Mouse (Mus musculus) embryonic facial prominence, embryonic 11.5 days (tissue): ENCODE data around the gene Zbtb49. TPM values are rescaled to one million over a fixed set of nuclear protein-coding genes. Genes with fewer than 3 reads are reported as not detected.

Experiments
- ATAC-seq: fragments of 200-750 bp; cut with Nextera tagmentation; replicated peaks from 2 replicates; pipeline ENCODE4 v1.8.0; 2017; ENCODE audit warnings: low read depth; ENCODE audit not compliant: insufficient number of reproducible peaks, low FRiP score, low TSS enrichment
- DNase-seq: peaks from one replicate; pipeline ENCODE4 v3.0.0-alpha.2; 2015; ENCODE audit warnings: low spot score
- H3K27ac ChIP-seq: fragments of 300-500 bp; sonication (generic); replicated peaks from 2 replicates; pipeline ENCODE4 v1.5.1; 2014; ENCODE audit warnings: mild to moderate bottlenecking, low read depth, low read length, control low read depth
- H3K27me3 ChIP-seq: fragments of 300-500 bp; sonication (generic); 2 replicates; pipeline ENCODE4 v1.6.1; 2014; ENCODE audit warnings: mild to moderate bottlenecking, low read length, moderate library complexity, mixed read lengths; ENCODE audit not compliant: control insufficient read depth, insufficient read depth
- H3K36me3 ChIP-seq: fragments of 300-500 bp; sonication (generic); replicated peaks from 2 replicates; pipeline ENCODE4 v1.6.1; 2014; ENCODE audit warnings: low read depth, mild to moderate bottlenecking, low read length, moderate library complexity, mixed read lengths; ENCODE audit not compliant: control insufficient read depth, insufficient read depth
- H3K4me1 ChIP-seq: fragments of 300-500 bp; sonication (generic); 2 replicates; pipeline ENCODE4 v1.6.1; 2014; ENCODE audit warnings: low read length, mixed read lengths; ENCODE audit not compliant: control insufficient read depth, insufficient read depth
- H3K4me2 ChIP-seq: fragments of 300-500 bp; sonication (generic); 2 replicates; pipeline ENCODE4 v1.6.1; 2014; ENCODE audit warnings: low read depth, mild to moderate bottlenecking, control low read depth, low read length, moderate library complexity
- H3K4me3 ChIP-seq: fragments of 300-500 bp; sonication (generic); 2 replicates; pipeline ENCODE4 v1.5.1; 2014; ENCODE audit warnings: low read depth, low read length, control low read depth
- H3K9ac ChIP-seq: fragments of 300-500 bp; sonication (generic); replicated peaks from 2 replicates; pipeline ENCODE4 v1.6.1; 2014; ENCODE audit warnings: mild to moderate bottlenecking, control low read depth, low read length
- H3K9me3 ChIP-seq: fragments of 300-500 bp; sonication (generic); replicated peaks from 2 replicates; pipeline ENCODE4 v1.6.1; 2016; ENCODE audit warnings: mild to moderate bottlenecking, low read length, inconsistent platforms, mixed read lengths; ENCODE audit not compliant: control insufficient read depth
- WGBS: fragments of 180-500 bp; shearing (Covaris S2); extraction: QIAGEN DNeasy Blood & Tissue Kit; methylation state at CpG from one replicate; pipeline ENCODE4 v1.1.7; 2014; 5-methylcytosine and 5-hydroxymethylcytosine counted together
- polyA plus RNA-seq: library from polyadenylated mRNA; unstranded; fragments of >200 nt; fragmentation: Nextera tagmentation; extraction: Ambion mirVana; gene quantifications from 2 replicates; pipeline ENCODE4 v1.2.1, GENCODE M21; 2014

Zbtb49 gene
- polyA plus RNA-seq, 1 experiment from 2014 or later: 12.1 TPM

GRCm38 (mm10) chr5:38255195-38255594 lies 34.9 kb upstream of the Zbtb49 start:
- H3K4me1 ChIP-seq: no peaks in the 10 kb centered on the region
- H3K4me3 ChIP-seq: no peak overlapping the region
- no peak for ATAC-seq
- no peak overlapping the region for H3K4me2 ChIP-seq
- H3K27ac ChIP-seq: no peak overlapping the region
- no peaks in the 10 kb centered on the region for H3K36me3 ChIP-seq
- H3K9me3 ChIP-seq: no peaks in the 10 kb centered on the region
- no peak for DNase-seq
- no peak overlapping the region for H3K9ac ChIP-seq
- WGBS: 44% methylated on average over 4 of the region's 4 CpGs
- no peaks in the 10 kb centered on the region for H3K27me3 ChIP-seq

- H3K9me3 ChIP-seq: no peaks in the 10 kb centered on the region
- ATAC-seq: no peak
- 86% methylated on average over 6 of the region's 6 CpGs for WGBS
- DNase-seq: no peak
- no peaks in the 10 kb centered on the region for H3K4me1 ChIP-seq
- H3K4me3 ChIP-seq: no peak overlapping the region
- H3K4me2 ChIP-seq: no peak overlapping the region
- H3K36me3 ChIP-seq: no peaks in the 10 kb centered on the region
- H3K27me3 ChIP-seq: no peaks in the 10 kb centered on the region
- H3K27ac ChIP-seq: no peak overlapping the region
- H3K9ac ChIP-seq: no peak overlapping the region
Measured at GRCm38 (mm10) chr5:38241966-38242365, 21.7 kb upstream of the Zbtb49 start.

- Histone ChIP-seq H3K27ac (no peak overlapping the region), H3K9ac (no peak overlapping the region), H3K4me3 (no peak overlapping the region), H3K4me1 (no peaks in the 10 kb centered on the region), H3K27me3 (no peaks in the 10 kb centered on the region), H3K36me3 (no peaks in the 10 kb centered on the region), H3K4me2 (no peak overlapping the region), H3K9me3 (no peaks in the 10 kb centered on the region)
- ATAC-seq (no peak), DNase-seq (no peak)
- WGBS: 89% methylated on average over 3 of the region's 3 CpGs
Measured at GRCm38 (mm10) chr5:38241473-38241834, 21.2 kb upstream of the Zbtb49 start.

- Histone ChIP-seq H3K4me3 (no peak overlapping the region), H3K4me2 (no peak overlapping the region), H3K4me1 (no peaks in the 10 kb centered on the region), H3K27ac (no peak overlapping the region), H3K9ac (no peak overlapping the region), H3K36me3 (no peaks in the 10 kb centered on the region), H3K9me3 (no peaks in the 10 kb centered on the region), H3K27me3 (no peaks in the 10 kb centered on the region)
- peak; percentile 23 for DNase-seq
- WGBS: 22% methylated on average over 5 of the region's 5 CpGs
- peak; percentile 70; the same call in 1 of the 2 replicates for ATAC-seq
Measured at GRCm38 (mm10) chr5:38240727-38241472, 20.6 kb upstream of the Zbtb49 start.

GRCm38 (mm10) chr5:38236627-38237026 lies 16.4 kb upstream of the Zbtb49 start:
- Histone ChIP-seq H3K4me3 (no peak overlapping the region), H3K4me1 (no peaks in the 10 kb centered on the region), H3K9me3 (no peaks in the 10 kb centered on the region), H3K4me2 (no peak overlapping the region), H3K27me3 (no peaks in the 10 kb centered on the region), H3K36me3 (no peaks in the 10 kb centered on the region; the same call in 1 of the 2 replicates), H3K9ac (no peak overlapping the region), H3K27ac (no peak overlapping the region)
- ATAC-seq (no peak), DNase-seq (no peak)
- WGBS: 96% methylated on average over 2 of the region's 2 CpGs

- no peak overlapping the region for H3K9ac ChIP-seq
- ATAC-seq (no peak; the same call in 1 of the 2 replicates), DNase-seq (peak; percentile 57)
- no peaks in the 10 kb centered on the region for H3K27me3 ChIP-seq
- H3K27ac ChIP-seq: no peak overlapping the region
- no peaks in the 10 kb centered on the region for H3K9me3 ChIP-seq
- H3K36me3 ChIP-seq: peaks cover 6% of the 10 kb centered on the region
- no peak overlapping the region for H3K4me2 ChIP-seq
- H3K4me3 ChIP-seq: no peak overlapping the region
- WGBS: 63% methylated on average over 4 of the region's 4 CpGs
- no peaks in the 10 kb centered on the region for H3K4me1 ChIP-seq
Measured at GRCm38 (mm10) chr5:38235422-38235821, 15.2 kb upstream of the Zbtb49 start.

- Histone ChIP-seq H3K4me2 (peak overlapping the region; percentile 62), H3K9ac (peak overlapping the region; percentile 82), H3K36me3 (no peaks in the 10 kb centered on the region), H3K4me3 (peak overlapping the region; percentile 93), H3K27ac (peak overlapping the region; percentile 41; the same call in 1 of the 2 replicates), H3K27me3 (no peaks in the 10 kb centered on the region), H3K4me1 (peaks cover 4% of the 10 kb centered on the region; the same call in 1 of the 2 replicates), H3K9me3 (no peaks in the 10 kb centered on the region)
- DNase-seq (peak; percentile 47), ATAC-seq (peak; percentile 69)
- WGBS: under 1% methylated on average over 35 of the region's 35 CpGs
Measured at GRCm38 (mm10) chr5:38219771-38220307, 418 bp downstream of the Zbtb49 start.

- no peak overlapping the region for H3K27ac ChIP-seq
- H3K4me1 ChIP-seq: no peaks in the 10 kb centered on the region
- no peak overlapping the region for H3K4me3 ChIP-seq
- H3K9ac ChIP-seq: no peak overlapping the region
- DNase-seq (peak; percentile 29), ATAC-seq (no peak)
- no peak overlapping the region for H3K4me2 ChIP-seq
- WGBS: 56% methylated on average over 6 of the region's 6 CpGs
- H3K27me3 ChIP-seq: no peaks in the 10 kb centered on the region
- no peaks in the 10 kb centered on the region for H3K9me3 ChIP-seq
- H3K36me3 ChIP-seq: peaks cover 5% of the 10 kb centered on the region; the same call in 1 of the 2 replicates
Measured at GRCm38 (mm10) chr5:38213009-38213408, 7.2 kb downstream of the Zbtb49 start.
